Comparison of ENCODE assay signal across 8 mouse cellular contexts in genomic region chr4:130138441-130139213, GRCm38 (mm10). TPM values are rescaled to one million over a fixed set of nuclear protein-coding genes. Genes with fewer than 3 reads are reported as not detected.
DNase-seq lines count a peak whose midpoint lies in the region; ATAC-seq lines count a peak whose summit lies in the region.

No protein-coding gene starts in this region.

- H3K27ac ChIP-seq in embryonic facial prominence, embryonic 14.5 days (replicated peaks; ENCODE audit: low read depth, low read length) = no peak overlapping the region
- H3K27ac ChIP-seq in heart, embryonic 12.5 days (ENCODE audit: poor library complexity, severe bottlenecking) = no peak overlapping the region
- no peak overlapping the region for H3K27ac ChIP-seq in kidney, embryonic 16.5 days (ENCODE audit: low read length)
- no peak overlapping the region for H3K27ac ChIP-seq in liver, embryonic 13.5 days
- no peak overlapping the region for H3K27ac ChIP-seq in neural tube, embryonic 11.5 days (ENCODE audit: low read depth, low read length)

- peaks cover 7% of the 10 kb centered on the region; the same call in 1 of the 2 replicates for H3K4me1 ChIP-seq in embryonic facial prominence, embryonic 14.5 days (ENCODE audit: control insufficient read depth, insufficient read depth, low read length)
- H3K4me1 ChIP-seq in heart, embryonic 12.5 days (replicated peaks) = peaks cover 29% of the 10 kb centered on the region
- peaks cover 17% of the 10 kb centered on the region for H3K4me1 ChIP-seq in kidney, embryonic 16.5 days (ENCODE audit: insufficient read depth, low read length)
- H3K4me1 ChIP-seq in liver, embryonic 13.5 days (replicated peaks) = 0 out of 2 replicates have a peak, but pooled peaks cover 9% of the 10 kb centered on the region
- peaks cover 9% of the 10 kb centered on the region for H3K4me1 ChIP-seq in neural tube, embryonic 11.5 days (ENCODE audit: control insufficient read depth, insufficient read depth, low read length)

- H3K36me3 ChIP-seq in embryonic facial prominence, embryonic 14.5 days (ENCODE audit: control insufficient read depth, insufficient read depth, low read length) = no peaks in the 10 kb centered on the region
- H3K36me3 ChIP-seq in heart, embryonic 12.5 days = no peaks in the 10 kb centered on the region
- no peaks in the 10 kb centered on the region for H3K36me3 ChIP-seq in kidney, embryonic 16.5 days (ENCODE audit: insufficient read depth, low read length)
- H3K36me3 ChIP-seq in liver, embryonic 13.5 days = no peaks in the 10 kb centered on the region
- H3K36me3 ChIP-seq in neural tube, embryonic 11.5 days (ENCODE audit: control insufficient read depth, insufficient read depth, low read length) = no peaks in the 10 kb centered on the region

- no peaks in the 10 kb centered on the region for H3K9me3 ChIP-seq in embryonic facial prominence, embryonic 14.5 days (ENCODE audit: control insufficient read depth, low read length)
- H3K9me3 ChIP-seq in heart, embryonic 12.5 days (replicated peaks) = no peaks in the 10 kb centered on the region
- H3K9me3 ChIP-seq in kidney, embryonic 16.5 days (ENCODE audit: low read length) = no peaks in the 10 kb centered on the region
- no peaks in the 10 kb centered on the region for H3K9me3 ChIP-seq in liver, embryonic 13.5 days (replicated peaks)
- H3K9me3 ChIP-seq in neural tube, embryonic 11.5 days (ENCODE audit: control insufficient read depth, low read length) = no peaks in the 10 kb centered on the region

- ATAC-seq in embryonic facial prominence, embryonic 14.5 days (ENCODE audit: low read depth) = peak; percentile 85
- peak; percentile 58 for ATAC-seq in heart, embryonic 12.5 days (ENCODE audit: insufficient number of reproducible peaks, low FRiP score)
- ATAC-seq in kidney, embryonic 16.5 days (ENCODE audit: low FRiP score, low TSS enrichment) = peak; percentile 57
- ATAC-seq in liver, embryonic 13.5 days (ENCODE audit: low read depth) = no peak
- peak; percentile 58; the same call in 1 of the 2 replicates for ATAC-seq in neural tube, embryonic 11.5 days (ENCODE audit: insufficient read depth, low FRiP score, low TSS enrichment)

- H3K4me2 ChIP-seq in embryonic facial prominence, embryonic 14.5 days (ENCODE audit: low read depth, low read length) = peak overlapping the region; percentile 74
- peak overlapping the region; percentile 72 for H3K4me2 ChIP-seq in heart, embryonic 12.5 days
- H3K4me2 ChIP-seq in kidney, embryonic 16.5 days (replicated peaks; ENCODE audit: low read depth, low read length) = peak overlapping the region; percentile 64
- H3K4me2 ChIP-seq in liver, embryonic 13.5 days = peak overlapping the region; percentile 36
- peak overlapping the region; percentile 71 for H3K4me2 ChIP-seq in neural tube, embryonic 11.5 days (ENCODE audit: low read depth)

- H3K4me3 ChIP-seq in embryonic facial prominence, embryonic 14.5 days (ENCODE audit: low read depth, low read length) = peak overlapping the region; percentile 38
- H3K4me3 ChIP-seq in heart, embryonic 12.5 days = peak overlapping the region; percentile 45
- H3K4me3 ChIP-seq in kidney, embryonic 16.5 days (ENCODE audit: low read length) = peak overlapping the region; percentile 41
- 0 out of 2 replicates have a peak overlapping the region, but pooled peaks have one; percentile 8 for H3K4me3 ChIP-seq in liver, embryonic 13.5 days (replicated peaks)
- H3K4me3 ChIP-seq in neural tube, embryonic 11.5 days (ENCODE audit: low read depth, low read length) = peak overlapping the region; percentile 34

- peak; percentile 68 for DNase-seq in B cell, adult 2 months
- DNase-seq in adrenal gland, postnatal 25 days = peak; percentile 80
- DNase-seq in embryonic facial prominence, embryonic 14.5 days (ENCODE audit: low spot score) = peak; percentile 71
- peak; percentile 31 for DNase-seq in liver, embryonic 13.5 days
- peak; percentile 88 for DNase-seq in neural tube, embryonic 11.5 days (ENCODE audit: low spot score)
- DNase-seq in testis, postnatal 14 days (ENCODE audit: low spot score) = peak; percentile 80

- peaks cover 48% of the 10 kb centered on the region for H3K27me3 ChIP-seq in embryonic facial prominence, embryonic 14.5 days (replicated peaks; ENCODE audit: control insufficient read depth, insufficient read depth, low read length)
- H3K27me3 ChIP-seq in heart, embryonic 12.5 days (replicated peaks) = peaks cover 92% of the 10 kb centered on the region
- peaks cover 38% of the 10 kb centered on the region for H3K27me3 ChIP-seq in kidney, embryonic 16.5 days (ENCODE audit: insufficient read depth, low read length)
- peaks cover 79% of the 10 kb centered on the region for H3K27me3 ChIP-seq in liver, embryonic 13.5 days
- H3K27me3 ChIP-seq in neural tube, embryonic 11.5 days (ENCODE audit: control insufficient read depth, insufficient read depth, low read length) = peaks cover 38% of the 10 kb centered on the region

- H3K9ac ChIP-seq in embryonic facial prominence, embryonic 14.5 days (ENCODE audit: low read depth, low read length) = peak overlapping the region; percentile 51
- peak overlapping the region; percentile 68 for H3K9ac ChIP-seq in heart, embryonic 12.5 days
- peak overlapping the region; percentile 50; the same call in 1 of the 2 replicates for H3K9ac ChIP-seq in kidney, embryonic 16.5 days (replicated peaks; ENCODE audit: low read length)
- H3K9ac ChIP-seq in liver, embryonic 13.5 days = no peak overlapping the region
- H3K9ac ChIP-seq in neural tube, embryonic 11.5 days (ENCODE audit: low read length) = peak overlapping the region; percentile 35; the same call in 1 of the 2 replicates

- WGBS in embryonic facial prominence, embryonic 14.5 days = under 1% methylated on average over 37 of the region's 57 CpGs
- under 1% methylated on average over 49 of the region's 57 CpGs for WGBS in heart, embryonic 12.5 days
- under 1% methylated on average over 52 of the region's 57 CpGs for WGBS in kidney, embryonic 16.5 days
- WGBS in liver, embryonic 13.5 days (ENCODE audit: insufficient replicate concordance) = 2% methylated on average over 56 of the region's 57 CpGs
- under 1% methylated on average over 49 of the region's 57 CpGs for WGBS in neural tube, embryonic 11.5 days

RNA-seq across cellular contexts. Expression of gene Hcrtr1, which starts 0.5 kb away (rescaled TPM):
- total RNA-seq in adrenal gland, postnatal 25 days (2021) = 0.57 and 0.76 TPM in 2 replicates
- polyA plus RNA-seq in embryonic facial prominence, embryonic 14.5 days (2014; fragmentation: Nextera tagmentation; extraction: Ambion mirVana) = 0.19 and 0.30 TPM in 2 replicates
- polyA plus RNA-seq in heart, embryonic 12.5 days (2016; fragmentation: Nextera tagmentation; extraction: Ambion mirVana) = not detected in 2 replicates
- 0.19 and 0.31 TPM in 2 replicates for polyA plus RNA-seq in kidney, embryonic 16.5 days (2015; fragmentation: Nextera tagmentation; extraction: Ambion mirVana)
- 0.05 TPM in 1 of 2 replicates, not detected in the other for polyA plus RNA-seq in liver, embryonic 13.5 days (2015; fragmentation: Nextera tagmentation; extraction: Ambion mirVana)
- polyA plus RNA-seq in neural tube, embryonic 11.5 days (2014; fragmentation: Nextera tagmentation; extraction: Ambion mirVana) = 0.20 and 0.49 TPM in 2 replicates

RNA-seq across cellular contexts. Expression of gene Pef1, which starts 36.3 kb away (rescaled TPM):
- total RNA-seq in adrenal gland, postnatal 25 days (2021) = 68.0 and 70.3 TPM in 2 replicates
- 67.1 and 68.6 TPM in 2 replicates for polyA plus RNA-seq in embryonic facial prominence, embryonic 14.5 days (2014; fragmentation: Nextera tagmentation; extraction: Ambion mirVana)
- 54.3 and 58.3 TPM in 2 replicates for polyA plus RNA-seq in heart, embryonic 12.5 days (2016; fragmentation: Nextera tagmentation; extraction: Ambion mirVana)
- polyA plus RNA-seq in kidney, embryonic 16.5 days (2015; fragmentation: Nextera tagmentation; extraction: Ambion mirVana) = 85.5 and 90.9 TPM in 2 replicates
- polyA plus RNA-seq in liver, embryonic 13.5 days (2015; fragmentation: Nextera tagmentation; extraction: Ambion mirVana) = 41.0 and 41.3 TPM in 2 replicates
- 73.5 and 75.0 TPM in 2 replicates for polyA plus RNA-seq in neural tube, embryonic 11.5 days (2014; fragmentation: Nextera tagmentation; extraction: Ambion mirVana)

RNA-seq across cellular contexts. Expression of gene Tinagl1, which starts 36.3 kb away (rescaled TPM):
- total RNA-seq in adrenal gland, postnatal 25 days (2021) = 77.1 and 111 TPM in 2 replicates
- 21.8 and 23.9 TPM in 2 replicates for polyA plus RNA-seq in embryonic facial prominence, embryonic 14.5 days (2014; fragmentation: Nextera tagmentation; extraction: Ambion mirVana)
- polyA plus RNA-seq in heart, embryonic 12.5 days (2016; fragmentation: Nextera tagmentation; extraction: Ambion mirVana) = 46.6 and 49.8 TPM in 2 replicates
- polyA plus RNA-seq in kidney, embryonic 16.5 days (2015; fragmentation: Nextera tagmentation; extraction: Ambion mirVana) = 71.2 and 93.4 TPM in 2 replicates
- 32.9 and 34.6 TPM in 2 replicates for polyA plus RNA-seq in liver, embryonic 13.5 days (2015; fragmentation: Nextera tagmentation; extraction: Ambion mirVana)
- polyA plus RNA-seq in neural tube, embryonic 11.5 days (2014; fragmentation: Nextera tagmentation; extraction: Ambion mirVana) = 4.7 and 5.0 TPM in 2 replicates

Comparison
In these comparisons a context has a peak if more than half of its experiments do, and no peak if none do; other contexts are left out.
1. DNase-seq: peak in every context shown above with its lines; median percentile 88 in neural tube, embryonic 11.5 days; 80 in adrenal gland, postnatal 25 days; 80 in testis, postnatal 14 days; 71 in embryonic facial prominence, embryonic 14.5 days; 68 in B cell, adult 2 months; 31 in liver, embryonic 13.5 days.